Mouse (Mus musculus): ENCODE results near the gene Lrp8. TPM values are rescaled to one million over a fixed set of nuclear protein-coding genes. Genes with fewer than 3 reads are reported as not detected.

Lrp8 gene
- polyA plus RNA-seq, 1 experiment: 3.9 TPM

- 87% methylated on average over 5 of the region's 5 CpGs for WGBS
- H3K27me3 ChIP-seq (ENCODE audit: control insufficient read depth, insufficient read depth, low read length): no peaks in the 10 kb centered on the region
- H3K4me1 ChIP-seq (ENCODE audit: control insufficient read depth, insufficient read depth, insufficient read length, low read length): no peaks in the 10 kb centered on the region
- no peak for TF ChIP-seq POLR2A (IDR thresholded peaks at IDR 0.05; ENCODE audit: low read depth, low read length)
- TF ChIP-seq CTCF (IDR thresholded peaks at IDR 0.05; ENCODE audit: extremely low read depth, insufficient read length, insufficient replicate concordance, low read depth, low read length): no peak
- H3K36me3 ChIP-seq (ENCODE audit: control insufficient read depth, insufficient read depth, low read length): no peaks in the 10 kb centered on the region
- H3K27ac ChIP-seq (ENCODE audit: insufficient read depth, low read depth, low read length): no peak overlapping the region
- H3K4me3 ChIP-seq (ENCODE audit: low read depth, low read length): no peak overlapping the region
These were observed 35.9 kb upstream of the Lrp8 start for GRCm38 (mm10) chr4:107766182-107766581.

GRCm38 (mm10) chr4:107772122-107772825, 29.8 kb upstream of the Lrp8 start:
- H3K4me1 ChIP-seq (ENCODE audit: control insufficient read depth, insufficient read depth, insufficient read length, low read length): no peaks in the 10 kb centered on the region
- H3K27me3 ChIP-seq (ENCODE audit: control insufficient read depth, insufficient read depth, low read length): no peaks in the 10 kb centered on the region
- 78% methylated on average over 16 of the region's 16 CpGs for WGBS
- H3K4me3 ChIP-seq (ENCODE audit: low read depth, low read length): no peak overlapping the region
- no peaks in the 10 kb centered on the region for H3K36me3 ChIP-seq (ENCODE audit: control insufficient read depth, insufficient read depth, low read length)
- TF ChIP-seq POLR2A (IDR thresholded peaks at IDR 0.05; ENCODE audit: low read depth, low read length) (no peak), CTCF (IDR thresholded peaks at IDR 0.05; ENCODE audit: extremely low read depth, insufficient read length, insufficient replicate concordance, low read depth, low read length) (no peak)
- H3K27ac ChIP-seq (ENCODE audit: insufficient read depth, low read depth, low read length): no peak overlapping the region

DNA sequence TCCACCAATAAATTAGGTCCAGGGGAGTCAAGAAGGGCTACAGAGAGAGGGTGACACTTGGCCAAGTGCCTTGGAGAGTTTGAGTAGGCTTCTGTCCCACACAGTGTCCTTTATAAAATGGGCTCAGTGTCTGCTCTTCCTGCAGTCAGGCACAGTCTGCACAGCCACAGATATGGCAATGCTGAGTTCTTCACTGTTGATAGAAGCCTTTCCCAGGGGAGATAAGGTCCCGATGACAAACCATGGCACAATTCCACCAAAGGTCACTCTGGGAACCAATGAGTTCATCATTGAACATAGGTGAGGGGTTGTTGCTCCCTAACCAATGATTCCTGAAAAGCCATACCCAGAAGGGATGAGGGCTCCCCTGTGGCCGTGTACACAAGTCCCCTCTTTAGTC, 27.2 kb upstream of the Lrp8 start:
- Histone ChIP-seq H3K27ac (ENCODE audit: insufficient read depth, low read depth, low read length) (no peak overlapping the region), H3K4me1 (ENCODE audit: control insufficient read depth, insufficient read depth, insufficient read length, low read length) (no peaks in the 10 kb centered on the region), H3K4me3 (ENCODE audit: low read depth, low read length) (no peak overlapping the region), H3K27me3 (ENCODE audit: control insufficient read depth, insufficient read depth, low read length) (no peaks in the 10 kb centered on the region), H3K36me3 (ENCODE audit: control insufficient read depth, insufficient read depth, low read length) (no peaks in the 10 kb centered on the region)
- WGBS: 50% methylated on average over 2 of the region's 2 CpGs
- TF ChIP-seq POLR2A (IDR thresholded peaks at IDR 0.05; ENCODE audit: low read depth, low read length) (no peak), CTCF (IDR thresholded peaks at IDR 0.05; ENCODE audit: extremely low read depth, insufficient read length, insufficient replicate concordance, low read depth, low read length) (no peak)

DNA sequence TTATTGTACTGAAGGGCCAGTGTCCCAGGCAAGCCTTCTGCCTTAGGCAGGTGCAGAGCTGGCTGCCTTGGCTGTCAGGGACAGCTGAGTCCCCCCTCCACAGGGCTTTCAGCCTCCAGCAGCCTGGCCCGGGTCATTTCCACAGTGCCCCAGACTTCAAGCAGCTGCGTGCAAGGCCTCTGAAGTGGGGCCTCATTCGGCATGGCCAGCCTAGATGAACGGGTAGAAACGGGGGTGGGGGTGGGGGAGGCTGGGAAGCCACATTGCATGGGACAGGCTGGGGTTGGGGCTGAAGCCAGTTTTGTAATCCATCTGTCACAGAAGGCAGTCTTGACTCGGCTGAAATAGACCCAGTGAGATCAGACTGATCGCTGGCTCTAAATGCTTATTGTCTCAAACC, 26.4 kb upstream of the Lrp8 start:
- WGBS: 75% methylated on average over 7 of the region's 7 CpGs

DNA sequence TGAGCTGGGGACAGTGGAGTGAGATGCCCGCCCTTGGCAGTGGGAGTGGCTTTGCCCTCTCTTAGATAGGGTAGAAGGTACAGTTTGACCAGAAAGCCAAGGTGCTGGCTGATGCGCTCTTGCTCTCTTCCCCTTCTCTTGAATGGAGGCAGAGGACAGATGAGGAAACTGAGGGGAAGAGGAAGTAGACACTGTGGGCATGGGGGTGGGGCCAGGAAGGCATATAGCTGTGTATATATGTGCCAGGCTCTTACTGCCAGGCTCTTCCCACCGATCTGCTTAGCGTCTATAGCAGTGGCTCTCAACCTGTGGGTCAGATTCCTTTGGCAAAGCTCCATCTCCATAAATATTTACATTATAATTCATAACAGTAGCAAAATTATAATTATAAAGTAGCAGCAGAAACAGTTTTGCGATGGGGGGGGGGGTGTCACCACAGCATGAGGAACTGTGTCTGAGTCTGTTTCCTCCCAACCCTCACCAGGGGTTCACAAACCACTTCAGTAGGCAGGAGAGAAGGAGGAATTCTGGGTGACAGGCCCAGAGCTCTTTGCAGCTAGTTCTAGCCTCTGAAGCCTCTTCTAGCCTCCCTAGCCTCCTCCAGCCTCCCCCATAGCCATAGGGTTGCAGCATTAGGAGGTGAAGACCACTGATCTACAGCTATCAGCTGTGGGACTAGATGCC, 24.9 kb upstream of the Lrp8 start:
- Histone ChIP-seq H3K27ac (ENCODE audit: insufficient read depth, low read depth, low read length) (no peak overlapping the region), H3K4me3 (ENCODE audit: low read depth, low read length) (no peak overlapping the region), H3K36me3 (ENCODE audit: control insufficient read depth, insufficient read depth, low read length) (no peaks in the 10 kb centered on the region), H3K27me3 (ENCODE audit: control insufficient read depth, insufficient read depth, low read length) (no peaks in the 10 kb centered on the region), H3K4me1 (ENCODE audit: control insufficient read depth, insufficient read depth, insufficient read length, low read length) (no peaks in the 10 kb centered on the region)
- TF ChIP-seq CTCF (IDR thresholded peaks at IDR 0.05; ENCODE audit: extremely low read depth, insufficient read length, insufficient replicate concordance, low read depth, low read length) (no peak), POLR2A (IDR thresholded peaks at IDR 0.05; ENCODE audit: low read depth, low read length) (no peak)
- WGBS: 48% methylated on average over 5 of the region's 5 CpGs

More for the DNA sequence above, 26.4 kb upstream of the Lrp8 start:
- H3K27ac ChIP-seq (ENCODE audit: insufficient read depth, low read depth, low read length): no peak overlapping the region
- no peak overlapping the region for H3K4me3 ChIP-seq (ENCODE audit: low read depth, low read length)
- H3K36me3 ChIP-seq (ENCODE audit: control insufficient read depth, insufficient read depth, low read length): no peaks in the 10 kb centered on the region
- H3K4me1 ChIP-seq (ENCODE audit: control insufficient read depth, insufficient read depth, insufficient read length, low read length): no peaks in the 10 kb centered on the region
- no peak for TF ChIP-seq POLR2A (IDR thresholded peaks at IDR 0.05; ENCODE audit: low read depth, low read length)
- no peak for TF ChIP-seq CTCF (IDR thresholded peaks at IDR 0.05; ENCODE audit: extremely low read depth, insufficient read length, insufficient replicate concordance, low read depth, low read length)
- no peaks in the 10 kb centered on the region for H3K27me3 ChIP-seq (ENCODE audit: control insufficient read depth, insufficient read depth, low read length)

DNA sequence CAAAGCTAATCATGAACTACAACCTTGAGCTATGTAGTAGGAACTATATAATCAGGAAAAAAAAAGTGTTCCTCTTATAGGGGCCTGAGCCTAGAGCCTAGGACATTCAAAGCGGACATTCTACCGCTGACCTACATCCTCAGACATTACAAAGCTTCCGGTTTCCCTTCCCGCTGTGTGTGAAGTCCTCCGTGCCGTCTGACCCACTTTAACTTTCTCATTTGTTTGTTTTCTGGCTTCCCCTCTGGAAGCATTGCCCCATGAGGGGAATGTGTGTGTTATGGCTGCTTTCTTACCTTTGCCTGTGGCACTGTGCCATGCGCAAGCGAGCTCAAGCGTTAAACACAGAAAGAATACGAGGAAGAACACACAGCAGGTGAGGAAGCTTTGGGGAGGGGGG, 18.5 kb upstream of the Lrp8 start:
- Histone ChIP-seq H3K36me3 (ENCODE audit: control insufficient read depth, insufficient read depth, low read length) (no peaks in the 10 kb centered on the region), H3K27ac (ENCODE audit: insufficient read depth, low read depth, low read length) (no peak overlapping the region), H3K4me3 (ENCODE audit: low read depth, low read length) (peak overlapping the region; percentile 33; the same call in 1 of the 2 replicates), H3K4me1 (ENCODE audit: control insufficient read depth, insufficient read depth, insufficient read length, low read length) (no peaks in the 10 kb centered on the region), H3K27me3 (ENCODE audit: control insufficient read depth, insufficient read depth, low read length) (no peaks in the 10 kb centered on the region)
- no peak for TF ChIP-seq POLR2A (IDR thresholded peaks at IDR 0.05; ENCODE audit: low read depth, low read length)
- no peak for TF ChIP-seq CTCF (IDR thresholded peaks at IDR 0.05; ENCODE audit: extremely low read depth, insufficient read length, insufficient replicate concordance, low read depth, low read length)
- WGBS: 67% methylated on average over 10 of the region's 10 CpGs

DNA sequence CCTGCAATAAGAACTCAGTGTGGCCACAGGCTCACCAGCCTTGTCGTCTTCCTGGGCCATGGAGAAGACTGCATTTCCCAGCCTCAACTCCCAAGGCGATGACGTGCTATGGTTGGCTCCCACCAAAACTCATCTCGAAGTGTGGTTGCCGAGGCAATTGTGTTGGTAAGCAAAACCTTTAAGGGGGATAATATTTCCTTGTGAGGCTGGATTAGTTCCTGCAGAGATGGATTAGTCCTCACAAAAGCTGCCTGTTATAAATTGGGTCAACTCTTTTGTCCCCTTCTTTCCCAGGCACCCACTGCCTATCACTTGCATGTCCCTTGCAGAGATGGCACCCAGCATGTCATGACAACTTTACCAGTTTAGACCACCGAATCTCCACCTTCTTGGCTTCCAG, 13.2 kb upstream of the Lrp8 start:
- TF ChIP-seq POLR2A (IDR thresholded peaks at IDR 0.05; ENCODE audit: low read depth, low read length) (no peak), CTCF (IDR thresholded peaks at IDR 0.05; ENCODE audit: extremely low read depth, insufficient read length, insufficient replicate concordance, low read depth, low read length) (no peak)
- Histone ChIP-seq H3K4me1 (ENCODE audit: control insufficient read depth, insufficient read depth, insufficient read length, low read length) (no peaks in the 10 kb centered on the region), H3K27me3 (ENCODE audit: control insufficient read depth, insufficient read depth, low read length) (0 out of 2 replicates have a peak, but pooled peaks cover 4% of the 10 kb centered on the region), H3K36me3 (ENCODE audit: control insufficient read depth, insufficient read depth, low read length) (no peaks in the 10 kb centered on the region), H3K27ac (ENCODE audit: insufficient read depth, low read depth, low read length) (no peak overlapping the region), H3K4me3 (ENCODE audit: low read depth, low read length) (no peak overlapping the region)
- WGBS: 90% methylated on average over 6 of the region's 6 CpGs
